Mouse (Mus musculus) brain, embryonic 14.5 days (tissue): ENCODE data around the gene Tgfbi.

Experiments
- CTCF ChIP-seq: fragments of 200-500 bp; IDR thresholded peaks from 2 replicates; pipeline ENCODE4 v1.5.1; 2012; ENCODE audit warnings: inconsistent platforms, mild to moderate bottlenecking, moderate library complexity, borderline replicate concordance; ENCODE audit not compliant: insufficient read depth, insufficient read length; ENCODE audit errors: extremely low read depth
- POLR2A ChIP-seq: fragments of 200-500 bp; IDR thresholded peaks from 2 replicates; pipeline ENCODE4 v1.6.1; 2012; ENCODE audit warnings: mild to moderate bottlenecking, inconsistent platforms, borderline replicate concordance; ENCODE audit not compliant: poor library complexity, insufficient read depth, insufficient read length, severe bottlenecking; ENCODE audit errors: extremely low read depth

- TF ChIP-seq CTCF (no peak), POLR2A (no peak)
Observed at GRCm38 (mm10) chr13:56591191-56591590, 18.1 kb upstream of the Tgfbi start.
